Mouse (Mus musculus): ENCODE measurements around the gene Clybl. TPM values are rescaled to one million over a fixed set of nuclear protein-coding genes. Genes with fewer than 3 reads are reported as not detected.

The Clybl gene
- total and polyA plus RNA-seq, 2 experiments from 2014 or later, result 10.6 to 21.0 TPM

- no peak for ATAC-seq
- no peak overlapping the region for H3K4me3 ChIP-seq (ENCODE audit: low read depth, low read length)
- no peak for DNase-seq
- no peaks in the 10 kb centered on the region for H3K36me3 ChIP-seq (ENCODE audit: insufficient read depth)
- H3K9me3 ChIP-seq (ENCODE audit: low read length), result no peaks in the 10 kb centered on the region
- 66% methylated on average over 2 of the region's 2 CpGs for WGBS
- H3K27ac ChIP-seq (ENCODE audit: low read depth, low read length), result no peak overlapping the region
- H3K27me3 ChIP-seq (ENCODE audit: insufficient read depth, low read length), result no peaks in the 10 kb centered on the region; the same call in 1 of the 2 replicates
- TF ChIP-seq CTCF (IDR thresholded peaks at IDR 0.05; ENCODE audit: low read depth), result no peak
- no peaks in the 10 kb centered on the region for H3K4me1 ChIP-seq (ENCODE audit: insufficient read depth)
- H3K4me2 ChIP-seq (ENCODE audit: low read depth), result no peak overlapping the region
- no peak overlapping the region for H3K9ac ChIP-seq
These were observed 231.5 kb downstream of the Clybl start for GRCm38 (mm10) chr14:122412841-122413541.

DNA sequence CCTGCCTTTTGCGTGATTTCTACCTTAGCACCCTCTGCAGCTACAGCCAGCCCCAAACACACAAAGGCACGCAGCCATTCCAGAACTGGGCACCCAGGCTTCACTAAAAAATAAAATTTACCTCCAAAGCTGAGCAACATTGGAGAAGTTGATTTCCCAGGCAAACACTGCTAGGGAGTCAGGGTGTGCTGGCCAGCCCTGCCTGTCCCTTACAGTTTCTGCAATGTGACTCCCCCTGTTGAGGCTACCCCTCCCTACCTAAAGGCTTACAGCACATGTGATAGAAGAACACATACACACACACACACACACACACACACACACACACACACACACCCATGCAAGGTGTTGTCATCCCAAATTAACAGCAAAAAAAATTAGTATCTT, 232.0 kb downstream of the Clybl start:
- H3K4me3 ChIP-seq (ENCODE audit: low read depth, low read length), result no peak overlapping the region
- H3K9me3 ChIP-seq (ENCODE audit: low read length), result no peaks in the 10 kb centered on the region
- H3K36me3 ChIP-seq (ENCODE audit: insufficient read depth), result no peaks in the 10 kb centered on the region
- no peak overlapping the region for H3K9ac ChIP-seq
- no peak for ATAC-seq
- no peaks in the 10 kb centered on the region for H3K4me1 ChIP-seq (ENCODE audit: insufficient read depth)
- no peak for TF ChIP-seq CTCF (IDR thresholded peaks at IDR 0.05; ENCODE audit: low read depth)
- H3K27me3 ChIP-seq (ENCODE audit: insufficient read depth, low read length), result no peaks in the 10 kb centered on the region; the same call in 1 of the 2 replicates
- no peak overlapping the region for H3K4me2 ChIP-seq (ENCODE audit: low read depth)
- 85% methylated on average over 2 of the region's 2 CpGs for WGBS
- no peak overlapping the region for H3K27ac ChIP-seq (ENCODE audit: low read depth, low read length)
- DNase-seq, result no peak

DNA sequence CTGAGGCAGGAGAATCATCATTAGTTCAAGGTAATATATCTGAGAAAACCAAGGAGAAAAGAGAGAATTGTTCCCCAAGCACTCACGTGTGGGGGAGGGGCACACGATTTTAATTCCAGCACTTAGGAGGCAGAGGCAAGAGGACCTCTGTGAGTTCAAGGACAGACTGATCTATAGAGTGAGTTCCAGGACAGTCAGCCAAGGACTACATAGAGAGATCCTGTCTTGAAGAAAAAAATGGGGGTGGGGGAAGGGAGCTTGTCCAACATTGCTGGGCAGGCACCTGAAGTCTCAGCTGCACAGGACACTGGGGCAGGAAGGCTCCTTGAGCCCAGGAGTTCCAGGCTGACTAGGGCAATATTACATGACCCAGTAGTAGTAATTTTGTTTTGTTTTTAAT, 233.3 kb downstream of the Clybl start:
- TF ChIP-seq CTCF (IDR thresholded peaks at IDR 0.05; ENCODE audit: low read depth), result no peak
- no peaks in the 10 kb centered on the region for H3K27me3 ChIP-seq (ENCODE audit: insufficient read depth, low read length)
- 93% methylated on average over 2 of the region's 2 CpGs for WGBS
- H3K4me2 ChIP-seq (ENCODE audit: low read depth), result no peak overlapping the region
- H3K4me3 ChIP-seq (ENCODE audit: low read depth, low read length), result no peak overlapping the region
- ATAC-seq (no peak), DNase-seq (no peak)
- H3K9me3 ChIP-seq (ENCODE audit: low read length), result no peaks in the 10 kb centered on the region
- H3K9ac ChIP-seq, result no peak overlapping the region
- H3K27ac ChIP-seq (ENCODE audit: low read depth, low read length), result no peak overlapping the region
- no peaks in the 10 kb centered on the region for H3K36me3 ChIP-seq (ENCODE audit: insufficient read depth)
- H3K4me1 ChIP-seq (ENCODE audit: insufficient read depth), result no peaks in the 10 kb centered on the region

GRCm38 (mm10) chr14:122416166-122416771, 234.8 kb downstream of the Clybl start:
- no peak for ATAC-seq
- no peak overlapping the region for H3K4me3 ChIP-seq (ENCODE audit: low read depth, low read length)
- 17% methylated on average over 4 of the region's 4 CpGs for WGBS
- no peaks in the 10 kb centered on the region for H3K4me1 ChIP-seq (ENCODE audit: insufficient read depth)
- no peaks in the 10 kb centered on the region for H3K27me3 ChIP-seq (ENCODE audit: insufficient read depth, low read length)
- 0 out of 2 replicates have a peak overlapping the region, but pooled peaks have one; percentile 29 for H3K27ac ChIP-seq (ENCODE audit: low read depth, low read length)
- no peaks in the 10 kb centered on the region for H3K36me3 ChIP-seq (ENCODE audit: insufficient read depth)
- no peak overlapping the region for H3K4me2 ChIP-seq (ENCODE audit: low read depth)
- no peak for TF ChIP-seq CTCF (IDR thresholded peaks at IDR 0.05; ENCODE audit: low read depth)
- H3K9me3 ChIP-seq (ENCODE audit: low read length), result no peaks in the 10 kb centered on the region
- DNase-seq, result no peak
- no peak overlapping the region for H3K9ac ChIP-seq

DNA sequence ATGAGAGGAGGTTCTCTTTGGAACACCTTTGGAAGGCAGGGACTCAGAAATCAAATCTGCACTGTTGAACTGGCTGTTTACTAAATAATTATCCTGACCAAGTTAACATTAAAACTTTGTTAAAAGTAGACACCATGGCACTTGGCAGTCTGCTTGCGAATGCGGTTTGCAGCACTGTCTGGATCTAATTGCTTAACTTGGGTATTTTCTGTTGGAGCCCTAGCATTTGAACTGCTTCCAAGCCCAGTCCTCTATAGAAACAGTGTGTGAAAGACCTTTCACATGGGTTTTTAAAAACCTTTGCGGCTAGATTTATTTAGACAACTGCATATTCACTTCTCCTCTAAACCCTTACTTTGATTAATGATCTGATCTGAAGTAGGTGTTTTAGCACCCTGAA, 242.9 kb downstream of the Clybl start:
- WGBS, result 36% methylated on average over 3 of the region's 3 CpGs
- no peak for ATAC-seq
- no peak overlapping the region for H3K9ac ChIP-seq
- no peak overlapping the region for H3K27ac ChIP-seq (ENCODE audit: low read depth, low read length)
- no peak for DNase-seq
- no peaks in the 10 kb centered on the region for H3K9me3 ChIP-seq (ENCODE audit: low read length)
- no peaks in the 10 kb centered on the region for H3K36me3 ChIP-seq (ENCODE audit: insufficient read depth)
- H3K4me2 ChIP-seq (ENCODE audit: low read depth), result no peak overlapping the region
- H3K4me3 ChIP-seq (ENCODE audit: low read depth, low read length), result no peak overlapping the region
- no peaks in the 10 kb centered on the region for H3K27me3 ChIP-seq (ENCODE audit: insufficient read depth, low read length)
- H3K4me1 ChIP-seq (ENCODE audit: insufficient read depth), result no peaks in the 10 kb centered on the region
- TF ChIP-seq CTCF (IDR thresholded peaks at IDR 0.05; ENCODE audit: low read depth), result no peak

GRCm38 (mm10) chr14:122426529-122427203, 245.2 kb downstream of the Clybl start:
- no peak overlapping the region for H3K4me3 ChIP-seq (ENCODE audit: low read depth, low read length)
- 57% methylated on average over 10 of the region's 10 CpGs for WGBS
- no peaks in the 10 kb centered on the region for H3K27me3 ChIP-seq (ENCODE audit: insufficient read depth, low read length)
- no peaks in the 10 kb centered on the region for H3K4me1 ChIP-seq (ENCODE audit: insufficient read depth)
- DNase-seq, result no peak
- no peak overlapping the region for H3K9ac ChIP-seq
- no peaks in the 10 kb centered on the region for H3K36me3 ChIP-seq (ENCODE audit: insufficient read depth)
- H3K4me2 ChIP-seq (ENCODE audit: low read depth), result no peak overlapping the region
- TF ChIP-seq CTCF (IDR thresholded peaks at IDR 0.05; ENCODE audit: low read depth), result no peak
- H3K9me3 ChIP-seq (ENCODE audit: low read length), result no peaks in the 10 kb centered on the region
- H3K27ac ChIP-seq (ENCODE audit: low read depth, low read length), result no peak overlapping the region
- no peak for ATAC-seq

DNA sequence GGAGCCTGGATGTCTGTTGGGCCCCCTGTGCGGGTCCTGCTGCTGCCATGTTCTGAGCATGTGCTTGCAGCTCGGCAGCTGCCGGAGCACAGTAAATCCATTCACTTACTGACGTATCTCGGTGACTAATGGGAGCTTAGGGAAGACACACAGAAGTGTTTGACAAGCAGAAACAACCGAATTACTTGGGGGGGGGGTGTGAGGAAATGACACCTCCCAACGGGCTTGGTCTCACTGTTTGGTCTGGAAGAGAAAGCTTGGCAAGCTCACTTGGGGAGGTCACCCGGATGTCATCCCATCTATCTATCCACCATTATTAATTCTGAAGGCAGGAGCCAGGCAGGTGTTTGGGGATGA, 245.7 kb downstream of the Clybl start:
- no peak overlapping the region for H3K27ac ChIP-seq (ENCODE audit: low read depth, low read length)
- 48% methylated on average over 8 of the region's 8 CpGs for WGBS
- no peaks in the 10 kb centered on the region for H3K36me3 ChIP-seq (ENCODE audit: insufficient read depth)
- no peak overlapping the region for H3K4me3 ChIP-seq (ENCODE audit: low read depth, low read length)
- no peaks in the 10 kb centered on the region for H3K27me3 ChIP-seq (ENCODE audit: insufficient read depth, low read length)
- H3K4me1 ChIP-seq (ENCODE audit: insufficient read depth), result no peaks in the 10 kb centered on the region
- 0 out of 2 replicates have a peak, but pooled peaks have one; percentile 32 for ATAC-seq
- H3K4me2 ChIP-seq (ENCODE audit: low read depth), result no peak overlapping the region
- H3K9ac ChIP-seq, result no peak overlapping the region
- TF ChIP-seq CTCF (IDR thresholded peaks at IDR 0.05; ENCODE audit: low read depth), result no peak
- no peak for DNase-seq
- H3K9me3 ChIP-seq (ENCODE audit: low read length), result no peaks in the 10 kb centered on the region

Measured in forebrain, postnatal 0 days (tissue).